Mouse (Mus musculus) kidney, adult 2 months (tissue): ENCODE measurements around the gene Rap1gap. TPM values are rescaled to one million over a fixed set of nuclear protein-coding genes. Genes with fewer than 3 reads are reported as not detected.

Experiments
- DNase-seq: peaks from one replicate; pipeline ENCODE4 v3.0.0; 2021
- H3K27ac ChIP-seq: fragments of 200-500 bp; 2 replicates; pipeline ENCODE4 v1.5.1; 2012; ENCODE audit warnings: low read depth, low read length, control low read depth, inconsistent platforms; ENCODE audit not compliant: insufficient read depth
- H3K27me3 ChIP-seq: fragments of 200-500 bp; replicated peaks from 2 replicates; pipeline ENCODE4 v1.6.1; 2012; ENCODE audit warnings: mild to moderate bottlenecking, moderate library complexity, low read length, inconsistent platforms; ENCODE audit not compliant: control insufficient read depth, insufficient read depth
- H3K36me3 ChIP-seq: fragments of 200-500 bp; 2 replicates; pipeline ENCODE4 v1.6.1; 2012; ENCODE audit warnings: mild to moderate bottlenecking, moderate library complexity, low read length, inconsistent platforms; ENCODE audit not compliant: control insufficient read depth, insufficient read depth
- H3K4me1 ChIP-seq: fragments of 200-500 bp; 2 replicates; pipeline ENCODE4 v1.6.1; 2011; ENCODE audit warnings: low read length; ENCODE audit not compliant: control insufficient read depth, insufficient read depth
- H3K4me3 ChIP-seq: fragments of 200-500 bp; 2 replicates; pipeline ENCODE4 v1.5.1; 2011; ENCODE audit warnings: mild to moderate bottlenecking, low read depth, low read length, control low read depth; ENCODE audit not compliant: insufficient read depth
- CTCF ChIP-seq: fragments of 200-500 bp; conservative IDR thresholded peaks from 2 replicates; pipeline ENCODE4 v1.5.1; 2011; ENCODE audit warnings: low read depth, mild to moderate bottlenecking, control low read depth, low read length, moderate library complexity, mixed read lengths; ENCODE audit not compliant: insufficient read depth, insufficient read length
- POLR2A ChIP-seq: fragments of 200-500 bp; IDR thresholded peaks from one replicate; pipeline ENCODE4 v1.6.1; 2011; ENCODE audit warnings: low read depth, low read length, control low read depth
- WGBS: fragments of 180-500 bp; shearing (Covaris S2); methylation state at CpG from one replicate; pipeline ENCODE4 v1.1.7; 2018; 5-methylcytosine and 5-hydroxymethylcytosine counted together
- polyA plus RNA-seq: library from polyadenylated mRNA; depleted of rRNA; stranded (reverse); fragments of >200 nt; gene quantifications from 2 replicates; pipeline ENCODE4 v1.2.3, GENCODE M21; 2012

Rap1gap gene
- polyA plus RNA-seq, 1 experiment = 213 TPM

DNA sequence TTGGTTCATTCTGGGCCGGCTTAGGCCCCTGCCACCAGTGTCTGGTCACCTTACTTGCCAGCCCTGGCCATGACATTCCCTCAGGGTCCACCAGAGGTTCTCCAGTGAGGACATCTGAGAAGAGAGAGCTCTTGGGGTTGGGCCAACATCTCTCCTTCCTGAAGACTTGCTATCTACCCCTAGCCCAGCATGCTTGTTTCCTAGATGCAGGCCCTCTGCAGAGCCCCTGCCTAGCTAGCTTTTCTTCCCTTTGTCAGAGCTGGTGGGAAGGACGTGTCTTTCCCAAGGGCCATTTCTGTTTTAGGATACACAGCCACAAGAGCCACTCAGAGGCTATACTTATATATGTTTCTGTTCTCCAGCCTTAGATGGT is 3.5 kb upstream of the Rap1gap start:
- 59% methylated on average over 2 of the region's 2 CpGs for WGBS
- Histone ChIP-seq H3K4me1 (peaks cover 10% of the 10 kb centered on the region), H3K36me3 (no peaks in the 10 kb centered on the region), H3K27me3 (no peaks in the 10 kb centered on the region), H3K27ac (peak overlapping the region; percentile 18; the same call in 1 of the 2 replicates), H3K4me3 (no peak overlapping the region)
- TF ChIP-seq CTCF (no peak), POLR2A (no peak)
- DNase-seq = no peak

DNA sequence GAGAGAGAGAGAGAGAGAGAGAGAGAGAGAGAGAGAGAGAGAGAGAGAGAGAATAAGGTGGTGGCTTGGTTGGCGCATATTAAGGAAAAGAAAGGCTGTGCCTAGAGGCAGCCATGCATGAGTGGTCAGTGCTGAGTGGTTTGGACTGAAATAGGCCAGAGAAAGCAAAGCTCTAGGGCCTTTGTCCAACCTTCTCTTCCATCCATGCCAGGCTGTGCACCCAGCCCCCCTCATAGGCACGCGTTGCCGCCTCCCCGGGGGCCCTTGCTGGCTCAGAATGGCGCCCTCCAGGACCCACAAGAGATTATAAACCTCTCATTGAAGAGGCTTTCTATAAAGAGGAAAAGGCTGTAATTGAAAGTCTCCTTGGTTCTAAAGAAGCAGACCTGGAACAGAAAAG is 3.0 kb upstream of the Rap1gap start:
- Histone ChIP-seq H3K4me1 (peaks cover 10% of the 10 kb centered on the region), H3K27ac (peak overlapping the region; percentile 25; the same call in 1 of the 2 replicates), H3K4me3 (no peak overlapping the region), H3K27me3 (no peaks in the 10 kb centered on the region), H3K36me3 (no peaks in the 10 kb centered on the region)
- 27% methylated on average over 6 of the region's 6 CpGs for WGBS
- TF ChIP-seq CTCF (no peak), POLR2A (no peak)
- peak; percentile 80 for DNase-seq

DNA sequence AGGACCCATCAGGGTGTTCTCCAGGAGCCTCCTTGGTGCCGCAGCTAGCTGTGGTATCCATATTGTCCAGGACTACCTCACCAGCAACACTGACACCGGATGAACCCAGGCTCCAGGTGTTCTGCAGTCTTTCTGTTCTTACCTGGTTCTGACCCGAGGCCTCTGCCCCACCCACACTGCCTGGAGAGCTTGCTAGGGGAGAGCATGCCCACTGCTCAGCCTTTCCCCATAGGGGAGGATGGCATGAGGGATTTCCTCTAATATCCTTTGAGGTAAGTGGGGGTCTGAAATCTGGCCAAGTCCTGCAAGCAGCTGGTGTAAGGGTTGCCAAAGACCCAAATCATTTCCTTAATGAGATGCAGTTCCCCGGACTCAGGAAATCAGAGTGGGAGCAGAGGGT is 1.0 kb upstream of the Rap1gap start:
- Histone ChIP-seq H3K4me3 (no peak overlapping the region), H3K36me3 (no peaks in the 10 kb centered on the region), H3K27me3 (no peaks in the 10 kb centered on the region), H3K4me1 (peaks cover 10% of the 10 kb centered on the region), H3K27ac (no peak overlapping the region)
- 70% methylated on average over 4 of the region's 4 CpGs for WGBS
- TF ChIP-seq POLR2A (no peak), CTCF (no peak)
- no peak for DNase-seq

DNA sequence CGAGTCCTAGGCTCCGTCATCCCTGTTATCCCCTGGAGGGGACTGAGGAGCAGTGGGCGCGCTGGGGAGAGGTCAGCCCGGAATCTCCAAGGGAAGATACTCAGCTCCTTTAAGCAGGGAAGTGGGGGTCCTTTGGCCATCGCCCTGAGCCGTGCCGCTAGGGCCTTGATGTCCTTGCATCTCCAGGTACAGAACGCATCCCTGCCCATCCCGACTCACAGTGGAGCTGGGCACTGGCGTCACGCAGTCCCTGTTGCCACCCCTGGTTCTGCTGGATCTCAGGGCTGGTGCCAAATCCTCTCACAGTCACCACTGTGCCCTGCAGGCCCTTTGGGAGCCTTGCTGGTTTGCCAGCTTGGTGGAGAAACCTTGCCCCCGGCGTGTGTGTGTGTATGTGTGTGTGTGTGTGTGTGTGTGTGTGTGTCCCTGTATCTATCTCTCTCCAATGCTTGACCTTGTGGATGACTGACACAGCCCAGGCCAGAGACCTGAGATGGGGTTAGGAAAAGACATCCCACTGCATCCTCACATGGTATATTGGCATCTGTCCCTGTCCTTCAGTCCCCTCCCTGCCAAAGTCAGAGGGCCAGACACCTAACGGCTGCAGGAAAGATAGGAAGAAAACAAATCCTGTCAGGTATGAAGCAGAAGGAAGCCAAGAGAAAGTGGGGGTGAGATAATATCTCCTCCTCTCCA is 602 bp downstream of the Rap1gap start:
- peak; percentile 41 for DNase-seq
- Histone ChIP-seq H3K4me1 (peaks cover 10% of the 10 kb centered on the region), H3K4me3 (peak overlapping the region; percentile 54), H3K36me3 (no peaks in the 10 kb centered on the region), H3K27ac (peak overlapping the region; percentile 32), H3K27me3 (no peaks in the 10 kb centered on the region)
- WGBS = 19% methylated on average over 15 of the region's 15 CpGs
- no peak for TF ChIP-seq CTCF
- no peak for TF ChIP-seq POLR2A

DNA sequence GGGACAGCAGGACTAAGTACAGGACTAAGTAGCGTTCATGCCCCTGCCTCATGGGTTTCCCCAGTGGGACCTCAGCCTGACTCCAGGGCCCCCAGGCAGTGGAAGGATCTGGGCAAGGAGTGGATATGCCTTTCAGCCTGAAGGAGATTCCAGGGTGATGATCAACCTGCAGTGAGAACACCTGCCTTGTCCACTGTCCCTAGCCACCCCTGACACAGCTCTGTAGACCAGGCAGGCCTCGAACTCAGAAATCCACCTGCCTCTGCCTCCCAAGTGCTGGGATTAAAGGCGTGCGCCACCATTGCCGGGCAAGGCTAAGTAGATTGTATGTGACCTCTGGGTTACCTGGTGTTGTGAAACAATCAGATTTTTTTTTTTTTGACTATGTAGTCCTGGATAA is 1.3 kb downstream of the Rap1gap start:
- 88% methylated on average over 5 of the region's 5 CpGs for WGBS
- no peak for DNase-seq
- H3K36me3 ChIP-seq = no peaks in the 10 kb centered on the region
- H3K4me3 ChIP-seq = no peak overlapping the region; the same call in 1 of the 2 replicates
- H3K27ac ChIP-seq = peak overlapping the region; percentile 32; the same call in 1 of the 2 replicates
- peaks cover 10% of the 10 kb centered on the region for H3K4me1 ChIP-seq
- H3K27me3 ChIP-seq = no peaks in the 10 kb centered on the region
- TF ChIP-seq CTCF (no peak), POLR2A (no peak)

DNA sequence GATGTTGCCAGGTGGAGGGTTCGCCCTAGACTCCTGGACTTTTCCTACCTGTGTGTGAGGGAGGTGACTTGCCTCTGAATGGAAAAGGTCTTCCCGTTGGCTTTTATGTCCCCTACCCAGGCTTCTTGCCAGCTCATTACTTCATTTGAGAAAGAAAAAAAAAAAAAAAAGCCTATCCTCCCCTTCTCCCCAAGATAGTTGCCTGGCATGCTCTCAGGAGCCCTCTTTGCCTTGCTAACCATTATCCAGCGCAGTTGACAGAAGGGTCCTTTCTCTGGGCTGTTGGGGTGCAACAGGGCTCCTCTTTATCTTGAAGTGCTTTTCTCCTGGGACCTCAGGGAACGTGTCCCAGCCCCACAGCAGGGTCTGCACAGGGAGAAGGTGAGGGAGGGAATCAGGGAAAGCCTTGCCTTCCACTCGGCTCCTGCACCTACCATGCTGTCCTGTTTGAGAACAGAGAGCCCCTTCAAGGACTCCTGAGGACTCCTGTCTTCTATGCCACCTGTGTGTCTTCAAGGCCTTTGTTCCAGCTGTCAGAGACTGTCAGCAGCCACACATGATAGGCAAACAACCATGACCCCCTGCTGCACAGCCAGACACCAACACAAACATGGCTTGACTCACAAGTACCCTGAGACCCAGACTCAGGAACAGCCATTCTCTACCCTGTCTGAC is 1.9 kb downstream of the Rap1gap start:
- WGBS = 74% methylated on average over 5 of the region's 5 CpGs
- no peak for TF ChIP-seq CTCF
- no peak for TF ChIP-seq POLR2A
- H3K4me3 ChIP-seq = no peak overlapping the region
- no peak for DNase-seq
- H3K4me1 ChIP-seq = peaks cover 10% of the 10 kb centered on the region
- H3K27ac ChIP-seq = no peak overlapping the region
- no peaks in the 10 kb centered on the region for H3K36me3 ChIP-seq
- no peaks in the 10 kb centered on the region for H3K27me3 ChIP-seq

DNA sequence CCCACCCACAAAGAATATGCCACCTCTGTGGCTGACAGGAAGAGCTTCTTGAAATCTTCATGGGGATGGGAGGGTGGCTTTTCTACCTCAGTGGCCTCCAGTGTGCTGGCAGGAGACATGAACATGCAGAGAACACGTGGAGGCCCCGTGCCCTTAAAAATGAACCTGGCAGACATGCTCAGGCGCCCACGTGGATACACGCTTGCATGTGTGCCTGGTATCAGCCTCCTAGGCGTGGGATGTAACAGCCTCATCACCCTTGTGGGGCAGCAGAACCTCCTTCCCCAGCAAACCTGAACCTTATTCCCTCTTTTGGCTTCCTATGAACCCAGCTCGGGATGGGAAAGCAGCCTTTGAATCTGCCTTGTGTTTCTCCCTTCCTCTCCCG is 2.4 kb downstream of the Rap1gap start:
- no peak for TF ChIP-seq POLR2A
- no peak for TF ChIP-seq CTCF
- 74% methylated on average over 8 of the region's 8 CpGs for WGBS
- DNase-seq = no peak
- Histone ChIP-seq H3K4me3 (no peak overlapping the region), H3K27ac (no peak overlapping the region), H3K27me3 (no peaks in the 10 kb centered on the region), H3K36me3 (no peaks in the 10 kb centered on the region), H3K4me1 (peaks cover 6% of the 10 kb centered on the region)
